Mouse (Mus musculus): ENCODE data around the gene Yy1. TPM values are rescaled to one million over a fixed set of nuclear protein-coding genes. Genes with fewer than 3 reads are reported as not detected.

Gene Yy1
- polyA plus RNA-seq, 1 experiment, result 121 TPM

DNA sequence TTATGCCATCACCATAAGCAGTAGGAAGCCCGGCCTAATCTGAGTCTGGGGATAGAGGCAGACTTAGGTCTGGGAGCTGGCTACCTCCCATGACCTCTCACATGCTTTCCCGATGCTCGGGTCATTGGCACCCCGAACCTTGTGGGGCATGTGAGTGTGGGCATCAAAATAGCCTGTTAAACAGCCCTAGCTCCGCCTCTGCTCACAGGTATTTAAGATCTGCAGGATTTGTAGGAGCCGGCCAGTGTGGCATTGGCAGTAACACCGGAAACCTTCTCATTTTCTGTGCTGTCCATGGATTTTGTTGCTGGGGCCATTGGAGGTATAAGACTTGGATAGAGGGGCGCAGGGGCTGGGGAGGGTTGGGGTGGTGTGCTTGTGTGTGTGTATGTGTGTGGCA, 58.1 kb downstream of the Yy1 start:
- Histone ChIP-seq H3K9ac (ENCODE audit: low read depth, poor library complexity, severe bottlenecking) (no peak overlapping the region), H3K27ac (ENCODE audit: insufficient read depth, low read length) (no peak overlapping the region), H3K9me3 (replicated peaks; ENCODE audit: control insufficient read depth, insufficient read depth, low read length, poor library complexity, severe bottlenecking) (no peaks in the 10 kb centered on the region), H3K4me1 (ENCODE audit: control insufficient read depth, insufficient read depth, low read length) (no peaks in the 10 kb centered on the region), H3K4me3 (ENCODE audit: low read depth, low read length) (no peak overlapping the region), H3K27me3 (ENCODE audit: control insufficient read depth, insufficient read depth, low read length, poor library complexity, severe bottlenecking) (no peaks in the 10 kb centered on the region), H3K36me3 (ENCODE audit: control insufficient read depth, insufficient read depth, low read length, poor library complexity, severe bottlenecking) (no peaks in the 10 kb centered on the region)
- TF ChIP-seq CTCF (IDR thresholded peaks at IDR 0.05; ENCODE audit: low read depth, low read length) (no peak), POLR2A (IDR thresholded peaks at IDR 0.05; ENCODE audit: insufficient read depth, low read length) (no peak), EP300 (IDR thresholded peaks at IDR 0.05; ENCODE audit: insufficient read depth, low read depth, low read length) (no peak)

DNA sequence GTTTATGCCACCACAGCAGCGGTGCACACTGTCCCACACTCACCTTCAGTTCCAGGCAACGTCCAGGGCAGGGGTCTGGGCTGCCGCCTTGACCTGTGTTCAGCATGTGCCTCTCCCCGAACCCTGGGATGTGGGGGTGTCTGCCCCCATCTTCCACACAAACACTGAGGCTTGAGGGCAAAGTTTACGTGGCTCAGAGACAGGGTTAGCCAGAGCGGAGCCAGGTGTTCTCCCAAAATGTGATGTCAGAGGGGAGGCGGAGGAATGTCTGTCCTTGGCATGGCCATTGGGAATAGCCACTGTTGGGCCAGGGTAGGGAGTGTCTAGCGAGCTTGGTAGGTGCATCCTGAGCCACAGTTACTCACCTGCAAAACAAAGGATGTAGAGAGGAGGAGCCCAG, 60.0 kb downstream of the Yy1 start:
- Histone ChIP-seq H3K4me3 (ENCODE audit: low read depth, low read length) (no peak overlapping the region), H3K9me3 (replicated peaks; ENCODE audit: control insufficient read depth, insufficient read depth, low read length, poor library complexity, severe bottlenecking) (no peaks in the 10 kb centered on the region), H3K4me1 (ENCODE audit: control insufficient read depth, insufficient read depth, low read length) (no peaks in the 10 kb centered on the region), H3K36me3 (ENCODE audit: control insufficient read depth, insufficient read depth, low read length, poor library complexity, severe bottlenecking) (no peaks in the 10 kb centered on the region), H3K27me3 (ENCODE audit: control insufficient read depth, insufficient read depth, low read length, poor library complexity, severe bottlenecking) (no peaks in the 10 kb centered on the region), H3K27ac (ENCODE audit: insufficient read depth, low read length) (no peak overlapping the region), H3K9ac (ENCODE audit: low read depth, poor library complexity, severe bottlenecking) (no peak overlapping the region)
- no peak for TF ChIP-seq EP300 (IDR thresholded peaks at IDR 0.05; ENCODE audit: insufficient read depth, low read depth, low read length)
- no peak for TF ChIP-seq CTCF (IDR thresholded peaks at IDR 0.05; ENCODE audit: low read depth, low read length)
- TF ChIP-seq POLR2A (IDR thresholded peaks at IDR 0.05; ENCODE audit: insufficient read depth, low read length), result no peak

DNA sequence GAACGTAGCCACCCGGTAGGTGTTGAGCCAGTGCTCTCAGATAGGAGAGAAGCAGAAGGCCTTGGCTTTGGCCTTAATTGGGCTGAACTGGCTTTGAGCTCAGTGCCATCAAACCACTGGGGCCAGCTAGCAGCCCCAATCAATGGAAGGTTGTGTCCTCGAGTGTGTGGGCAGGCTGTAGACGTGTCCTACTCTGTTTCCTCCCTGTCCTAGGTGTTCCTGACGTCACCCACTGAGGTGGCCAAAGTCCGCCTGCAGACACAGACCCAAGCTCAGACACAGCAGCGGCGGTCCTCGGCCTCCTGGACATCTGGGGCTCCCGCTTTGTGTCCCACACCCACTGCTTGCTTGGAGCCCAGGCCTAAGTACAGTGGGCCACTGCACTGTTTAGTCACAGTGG, 62.3 kb downstream of the Yy1 start:
- Histone ChIP-seq H3K27me3 (ENCODE audit: control insufficient read depth, insufficient read depth, low read length, poor library complexity, severe bottlenecking) (no peaks in the 10 kb centered on the region), H3K36me3 (ENCODE audit: control insufficient read depth, insufficient read depth, low read length, poor library complexity, severe bottlenecking) (no peaks in the 10 kb centered on the region), H3K27ac (ENCODE audit: insufficient read depth, low read length) (no peak overlapping the region), H3K4me1 (ENCODE audit: control insufficient read depth, insufficient read depth, low read length) (no peaks in the 10 kb centered on the region), H3K9me3 (replicated peaks; ENCODE audit: control insufficient read depth, insufficient read depth, low read length, poor library complexity, severe bottlenecking) (no peaks in the 10 kb centered on the region), H3K9ac (ENCODE audit: low read depth, poor library complexity, severe bottlenecking) (no peak overlapping the region), H3K4me3 (ENCODE audit: low read depth, low read length) (no peak overlapping the region)
- TF ChIP-seq POLR2A (IDR thresholded peaks at IDR 0.05; ENCODE audit: insufficient read depth, low read length) (no peak), CTCF (IDR thresholded peaks at IDR 0.05; ENCODE audit: low read depth, low read length) (no peak), EP300 (IDR thresholded peaks at IDR 0.05; ENCODE audit: insufficient read depth, low read depth, low read length) (no peak)

DNA sequence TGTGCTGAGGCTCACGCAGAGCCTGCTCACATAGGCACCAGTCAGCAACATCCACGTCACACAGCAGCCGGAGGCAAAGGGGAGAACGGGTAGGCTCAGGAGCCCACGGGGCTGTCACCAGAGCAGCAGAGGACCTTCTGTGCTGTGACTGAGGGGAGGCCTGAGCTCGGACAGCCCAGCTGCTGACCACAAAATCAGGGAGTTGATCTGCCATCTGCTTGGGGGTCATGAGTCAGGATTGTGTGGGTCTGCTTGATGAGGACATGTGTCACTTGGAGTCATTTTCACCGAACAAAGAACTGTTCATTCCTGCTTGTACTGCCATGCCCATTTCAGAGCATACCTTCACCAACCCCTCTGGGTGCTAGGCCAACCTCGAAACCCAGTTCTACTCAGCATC, 63.4 kb downstream of the Yy1 start:
- Histone ChIP-seq H3K4me3 (ENCODE audit: low read depth, low read length) (no peak overlapping the region), H3K36me3 (ENCODE audit: control insufficient read depth, insufficient read depth, low read length, poor library complexity, severe bottlenecking) (no peaks in the 10 kb centered on the region; the same call in 1 of the 2 replicates), H3K4me1 (ENCODE audit: control insufficient read depth, insufficient read depth, low read length) (no peaks in the 10 kb centered on the region), H3K9ac (ENCODE audit: low read depth, poor library complexity, severe bottlenecking) (no peak overlapping the region), H3K27ac (ENCODE audit: insufficient read depth, low read length) (no peak overlapping the region), H3K9me3 (replicated peaks; ENCODE audit: control insufficient read depth, insufficient read depth, low read length, poor library complexity, severe bottlenecking) (no peaks in the 10 kb centered on the region), H3K27me3 (ENCODE audit: control insufficient read depth, insufficient read depth, low read length, poor library complexity, severe bottlenecking) (no peaks in the 10 kb centered on the region)
- TF ChIP-seq CTCF (IDR thresholded peaks at IDR 0.05; ENCODE audit: low read depth, low read length), result no peak
- no peak for TF ChIP-seq EP300 (IDR thresholded peaks at IDR 0.05; ENCODE audit: insufficient read depth, low read depth, low read length)
- no peak for TF ChIP-seq POLR2A (IDR thresholded peaks at IDR 0.05; ENCODE audit: insufficient read depth, low read length)

DNA sequence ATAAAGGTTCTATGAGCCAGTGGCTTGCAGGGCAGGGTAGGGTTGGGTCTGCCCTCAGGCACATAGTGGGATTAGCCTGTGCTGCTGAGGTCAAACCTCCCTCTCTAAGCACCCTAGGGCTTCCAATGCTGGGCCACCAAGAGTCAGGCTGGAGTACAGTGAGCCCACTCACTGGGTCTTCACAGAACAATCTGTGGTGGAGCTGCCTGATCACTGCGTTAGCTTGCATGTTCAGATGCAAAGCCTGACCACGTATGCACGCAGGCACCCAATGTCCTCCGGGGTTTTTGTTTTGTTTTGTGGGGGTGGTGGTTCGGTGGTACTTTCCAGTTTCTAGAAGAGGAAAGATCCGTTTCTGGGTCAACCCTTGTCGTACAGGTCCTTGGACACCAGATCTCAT, 64.3 kb downstream of the Yy1 start:
- Histone ChIP-seq H3K4me1 (ENCODE audit: control insufficient read depth, insufficient read depth, low read length) (no peaks in the 10 kb centered on the region), H3K9ac (ENCODE audit: low read depth, poor library complexity, severe bottlenecking) (no peak overlapping the region), H3K9me3 (replicated peaks; ENCODE audit: control insufficient read depth, insufficient read depth, low read length, poor library complexity, severe bottlenecking) (no peaks in the 10 kb centered on the region), H3K27me3 (ENCODE audit: control insufficient read depth, insufficient read depth, low read length, poor library complexity, severe bottlenecking) (no peaks in the 10 kb centered on the region), H3K36me3 (ENCODE audit: control insufficient read depth, insufficient read depth, low read length, poor library complexity, severe bottlenecking) (no peaks in the 10 kb centered on the region; the same call in 1 of the 2 replicates), H3K27ac (ENCODE audit: insufficient read depth, low read length) (no peak overlapping the region), H3K4me3 (ENCODE audit: low read depth, low read length) (no peak overlapping the region)
- TF ChIP-seq CTCF (IDR thresholded peaks at IDR 0.05; ENCODE audit: low read depth, low read length) (no peak), POLR2A (IDR thresholded peaks at IDR 0.05; ENCODE audit: insufficient read depth, low read length) (no peak), EP300 (IDR thresholded peaks at IDR 0.05; ENCODE audit: insufficient read depth, low read depth, low read length) (no peak)

DNA sequence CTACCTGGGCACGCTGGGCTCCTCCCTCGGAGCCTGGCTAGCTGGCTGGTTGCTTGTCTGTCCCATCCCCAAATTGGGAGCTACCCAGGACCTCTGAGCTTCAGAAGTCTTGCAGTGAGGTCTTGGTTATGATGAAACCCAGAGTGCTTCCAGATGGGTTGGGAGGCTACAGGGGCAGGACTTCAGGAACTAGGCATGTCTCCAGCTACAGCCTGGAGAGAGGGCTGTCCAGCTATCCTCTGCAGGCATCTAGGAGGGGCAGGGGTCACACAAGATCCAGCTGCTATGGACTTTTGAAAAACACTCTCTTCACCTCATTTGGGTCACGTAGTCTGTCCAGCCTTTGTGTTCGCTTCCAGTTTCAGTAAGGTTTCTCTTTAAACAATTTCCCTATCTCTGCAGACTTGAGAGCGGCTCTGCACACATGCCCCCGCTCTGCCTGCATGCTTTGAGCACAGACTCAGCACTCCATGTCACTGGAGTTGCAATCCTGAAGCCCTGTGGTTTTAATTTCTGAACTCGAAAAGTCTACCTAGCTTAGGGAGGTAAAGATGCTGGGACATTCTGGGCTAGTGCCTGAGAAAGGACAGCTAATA, 64.9 kb downstream of the Yy1 start:
- Histone ChIP-seq H3K27me3 (ENCODE audit: control insufficient read depth, insufficient read depth, low read length, poor library complexity, severe bottlenecking) (no peaks in the 10 kb centered on the region), H3K27ac (ENCODE audit: insufficient read depth, low read length) (no peak overlapping the region), H3K9me3 (replicated peaks; ENCODE audit: control insufficient read depth, insufficient read depth, low read length, poor library complexity, severe bottlenecking) (no peaks in the 10 kb centered on the region), H3K4me1 (ENCODE audit: control insufficient read depth, insufficient read depth, low read length) (no peaks in the 10 kb centered on the region), H3K36me3 (ENCODE audit: control insufficient read depth, insufficient read depth, low read length, poor library complexity, severe bottlenecking) (no peaks in the 10 kb centered on the region; the same call in 1 of the 2 replicates), H3K9ac (ENCODE audit: low read depth, poor library complexity, severe bottlenecking) (no peak overlapping the region), H3K4me3 (ENCODE audit: low read depth, low read length) (no peak overlapping the region)
- no peak for TF ChIP-seq POLR2A (IDR thresholded peaks at IDR 0.05; ENCODE audit: insufficient read depth, low read length)
- TF ChIP-seq EP300 (IDR thresholded peaks at IDR 0.05; ENCODE audit: insufficient read depth, low read depth, low read length), result no peak
- TF ChIP-seq CTCF (IDR thresholded peaks at IDR 0.05; ENCODE audit: low read depth, low read length), result no peak
